In genomic region chr6:108835765-108836691, GRCm38 (mm10) we compare ENCODE assay signal across 8 mouse cellular contexts. TPM values are rescaled to one million over a fixed set of nuclear protein-coding genes. Genes with fewer than 3 reads are reported as not detected.
DNase-seq lines count a peak whose midpoint lies in the region; ATAC-seq lines count a peak whose summit lies in the region.

No protein-coding gene starts in this region.

- no peak for DNase-seq in frontal cortex, postnatal 36 days (ENCODE audit: low spot score in 2 of 2)
- peak; percentile 75 to 80 for DNase-seq in lung, adult 18-20 months
- peak; percentile 63 for DNase-seq in splenic B cell, adult 2 months (ENCODE audit: low read depth, low spot score)
- DNase-seq in left cerebral cortex, adult 8-10 months (ENCODE audit: low spot score in 2 of 2): no peak
- DNase-seq in layer of hippocampus, adult 9-10 months (ENCODE audit: low spot score): no peak
- DNase-seq in right cerebral cortex, postnatal 4 days: no peak

- ATAC-seq in frontal cortex, adult (ENCODE audit: low TSS enrichment): peak; percentile 62
- peak; percentile 85 for ATAC-seq in common myeloid progenitor, adult 5-6 weeks (replicated peaks; ENCODE audit: low read depth, poor library complexity, severe bottlenecking)

- no peaks in the 10 kb centered on the region for H3K27me3 ChIP-seq in splenic B cell, adult 2 months (ENCODE audit: control insufficient read depth, insufficient read depth, low read length, poor library complexity, severe bottlenecking)

- peaks cover 8% of the 10 kb centered on the region for H3K36me3 ChIP-seq in splenic B cell, adult 2 months (ENCODE audit: control insufficient read depth, insufficient read depth, low read length, poor library complexity, severe bottlenecking)

RNA-seq across cellular contexts. Expression of gene Edem1, which starts 7.6 kb away (rescaled TPM):
- 23.2 and 41.7 TPM in 2 replicates for total RNA-seq in common myeloid progenitor, adult 5-6 weeks (2017)
- total RNA-seq in left cerebral cortex, adult 8-10 months (2022): 10 to 100 TPM; 18.2 to 26.0 (median 21.3) TPM

RNA-seq across cellular contexts. Expression of gene Arl8b, which starts 53.1 kb away (rescaled TPM):
- total RNA-seq in common myeloid progenitor, adult 5-6 weeks (2017): 59.3 and 88.5 TPM in 2 replicates
- total RNA-seq in left cerebral cortex, adult 8-10 months (2022): 100 to 1,000 TPM; 199 to 232 (median 219) TPM

Comparison
In these comparisons a context has a peak if more than half of its experiments do, and no peak if none do; other contexts are left out.
1. DNase-seq: peak in lung, adult 18-20 months (2 of 2) and splenic B cell, adult 2 months (single experiment); none in frontal cortex, postnatal 36 days (0 of 2), left cerebral cortex, adult 8-10 months (0 of 2), layer of hippocampus, adult 9-10 months (single experiment) and right cerebral cortex, postnatal 4 days (single experiment).